Mouse (Mus musculus) C2C12 (cell line): Measurements from ENCODE around the gene Arhgap23.
A peak's percentile ranks its signal among the peaks of the same experiment; 100 is the strongest.

Experiments used
- CEBPB ChIP-seq: IDR thresholded peaks from one replicate; pipeline ENCODE4 v1.6.1; 2011; ENCODE audit warnings: low read depth, mild to moderate bottlenecking, control low read depth, moderate library complexity
- CTCF ChIP-seq: IDR thresholded peaks from one replicate; pipeline ENCODE4 v1.5.1; 2011; ENCODE audit not compliant: control insufficient read depth, insufficient read depth, insufficient read length
- MAX ChIP-seq: IDR thresholded peaks from one replicate; pipeline ENCODE4 v1.6.1; 2011; ENCODE audit warnings: mild to moderate bottlenecking, control low read depth
- USF1 ChIP-seq: IDR thresholded peaks from one replicate; pipeline ENCODE4 v1.6.1; 2011; ENCODE audit warnings: low read depth, mild to moderate bottlenecking, control low read depth, moderate library complexity

DNA sequence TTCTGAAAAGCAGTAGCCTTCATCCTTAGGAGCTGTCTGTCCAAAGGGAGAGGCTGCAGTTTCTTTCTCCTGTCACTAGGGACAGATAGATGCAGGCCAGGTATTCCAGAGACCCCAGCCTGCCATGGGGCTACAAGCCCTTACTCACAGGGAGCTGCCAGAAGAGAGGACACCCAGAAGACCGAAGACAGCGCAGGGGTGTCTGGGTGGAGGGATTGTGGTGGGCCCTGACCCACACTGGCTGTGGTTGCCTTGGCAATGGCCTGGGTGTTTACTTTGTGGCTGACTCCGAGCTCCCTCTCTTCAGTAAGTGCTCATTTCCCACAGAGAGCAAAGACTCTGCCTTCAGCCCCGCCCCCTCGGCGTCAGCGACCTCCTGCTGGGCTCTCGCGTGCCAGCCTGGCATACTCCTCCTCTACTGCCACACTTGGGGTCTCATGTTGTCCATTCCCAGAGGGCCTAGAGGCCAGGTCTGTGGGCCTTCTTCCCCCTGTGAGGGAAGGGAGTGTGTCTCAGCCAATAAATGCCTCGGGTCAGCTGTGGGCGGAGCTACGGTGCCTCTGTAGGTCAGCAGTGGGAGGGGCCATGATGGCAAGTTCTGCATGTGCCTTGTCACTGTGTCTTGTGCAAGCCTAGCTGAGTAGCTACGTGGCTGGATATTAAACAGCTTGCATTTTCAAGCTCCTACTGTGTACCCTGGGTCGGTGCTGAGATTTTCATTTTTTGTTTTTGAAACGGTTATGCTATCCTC lies 19.5 kb downstream of the Arhgap23 start:
- no peak for TF ChIP-seq CTCF
- no peak for TF ChIP-seq USF1
- peak; percentile 52 for TF ChIP-seq MAX
- TF ChIP-seq CEBPB = peak; percentile 91
